Mouse (Mus musculus): ENCODE results near the gene Sult5a1.
"Not testable (repeated sequence)": the region's sequence is repeated elsewhere in the genome, so short reads cannot be mapped to it uniquely, and the experiment has no call there.

Sult5a1 gene

GRCm38 (mm10) chr8:123157888-123158465 is at the start of gene Sult5a1:
Sult5a1 (minus strand) TSS chr8:123158315.
- in situ Hi-C loops (cut with MboI, MseI), result no loop called here

- in situ Hi-C loops (cut with MboI, MseI), result loop anchor here in 1 of 2 experiments (5.0 kb wide), 1 partner anchor 91 kb away; no protein-coding TSS in a partner anchor
Observed at GRCm38 (mm10) chr8:123203571-123203970, 45.5 kb upstream of the Sult5a1 start.

- in situ Hi-C loops (cut with MboI, MseI), result loop anchor here in 1 of 2 experiments (5.0 kb wide), 1 partner anchor 90 kb away; no protein-coding TSS in a partner anchor
Observed at GRCm38 (mm10) chr8:123202288-123202687, 44.2 kb upstream of the Sult5a1 start.

GRCm38 (mm10) chr8:123199864-123200263 is 41.7 kb upstream of the Sult5a1 start:
- in situ Hi-C loops (cut with MboI, MseI), result loop anchor here in 1 of 2 experiments (5.0 kb wide), 1 partner anchor 88 kb away; no protein-coding TSS in a partner anchor

GRCm38 (mm10) chr8:123197016-123197415 is 38.9 kb upstream of the Sult5a1 start:
- in situ Hi-C loops (cut with MboI, MseI), result not testable (repeated sequence)

GRCm38 (mm10) chr8:123193771-123194170 is 35.7 kb upstream of the Sult5a1 start:
- in situ Hi-C loops (cut with MboI, MseI), result loop anchor here (5.0 kb wide), 2 partner anchors 46 to 231 kb away; no protein-coding TSS in a partner anchor

GRCm38 (mm10) chr8:123191908-123192307 is 33.8 kb upstream of the Sult5a1 start:
- in situ Hi-C loops (cut with MboI, MseI), result loop anchor here (5.0 kb wide), 2 partner anchors 45 to 230 kb away; no protein-coding TSS in a partner anchor

GRCm38 (mm10) chr8:123190678-123191077 is 32.6 kb upstream of the Sult5a1 start:
- in situ Hi-C loops (cut with MboI, MseI), result loop anchor here (5.0 kb wide), 2 partner anchors 43 to 228 kb away; no protein-coding TSS in a partner anchor

- in situ Hi-C loops (cut with MboI, MseI), result loop anchor here in 1 of 2 experiments (5.0 to 10.0 kb wide), 2 partner anchors 47 to 64 kb away; no protein-coding TSS in a partner anchor
Observed at GRCm38 (mm10) chr8:123188841-123189240, 30.7 kb upstream of the Sult5a1 start.

GRCm38 (mm10) chr8:123188006-123188405 is 29.9 kb upstream of the Sult5a1 start:
- in situ Hi-C loops (cut with MboI, MseI), result loop anchor here in 1 of 2 experiments (5.0 to 10.0 kb wide), 2 partner anchors 46 to 63 kb away; no protein-coding TSS in a partner anchor

GRCm38 (mm10) chr8:123185566-123186409 is 27.7 kb upstream of the Sult5a1 start, which contains the start of gene Dpep1:
Dpep1 (plus strand) TSS chr8:123186242.
- in situ Hi-C loops (cut with MboI, MseI), result loop anchor here in 1 of 2 experiments (5.0 to 10.0 kb wide), 2 partner anchors 43 to 61 kb away; no protein-coding TSS in a partner anchor

GRCm38 (mm10) chr8:123181391-123181790 is 23.3 kb upstream of the Sult5a1 start:
- in situ Hi-C loops (cut with MboI, MseI), result loop anchor here in 1 of 2 experiments (10.0 kb wide), 1 partner anchor 57 kb away; no protein-coding TSS in a partner anchor

- in situ Hi-C loops (cut with MboI, MseI), result no loop called here
Observed at GRCm38 (mm10) chr8:123156070-123156773, 1.9 kb downstream of the Sult5a1 start.

GRCm38 (mm10) chr8:123155177-123155576 is 2.9 kb downstream of the Sult5a1 start:
- in situ Hi-C loops (cut with MboI, MseI), result no loop called here

GRCm38 (mm10) chr8:123150737-123151171 is 7.4 kb downstream of the Sult5a1 start:
- in situ Hi-C loops (cut with MboI, MseI), result no loop called here

GRCm38 (mm10) chr8:123146390-123146789 is 11.7 kb downstream of the Sult5a1 start:
- in situ Hi-C loops (cut with MboI, MseI), result loop anchor here in 1 of 2 experiments (5.0 kb wide), 1 partner anchor 46 kb away; no protein-coding TSS in a partner anchor

- in situ Hi-C loops (cut with MboI, MseI), result loop anchor here in 1 of 2 experiments (5.0 kb wide), 1 partner anchor 47 kb away; no protein-coding TSS in a partner anchor
Observed at GRCm38 (mm10) chr8:123145279-123145678, 12.8 kb downstream of the Sult5a1 start.

- in situ Hi-C loops (cut with MboI, MseI), result loop anchor here in 1 of 2 experiments (5.0 kb wide), 1 partner anchor 45 kb away; the partner anchor contains the start of gene Dpep1
Observed at GRCm38 (mm10) chr8:123141741-123142462, 16.2 kb downstream of the Sult5a1 start.

GRCm38 (mm10) chr8:123138741-123139140 is 19.4 kb downstream of the Sult5a1 start:
- in situ Hi-C loops (cut with MboI, MseI), result no loop called here

- in situ Hi-C loops (cut with MboI, MseI), result no loop called here
Observed at GRCm38 (mm10) chr8:123137645-123138077, 20.5 kb downstream of the Sult5a1 start.
